Mouse (Mus musculus): Measurements from ENCODE around the gene Pcyt2. TPM values are rescaled to one million over a fixed set of nuclear protein-coding genes. Genes with fewer than 3 reads are reported as not detected.

The Pcyt2 gene
- polyA plus RNA-seq, 1 experiment from 2014 or later, result 148 TPM

DNA sequence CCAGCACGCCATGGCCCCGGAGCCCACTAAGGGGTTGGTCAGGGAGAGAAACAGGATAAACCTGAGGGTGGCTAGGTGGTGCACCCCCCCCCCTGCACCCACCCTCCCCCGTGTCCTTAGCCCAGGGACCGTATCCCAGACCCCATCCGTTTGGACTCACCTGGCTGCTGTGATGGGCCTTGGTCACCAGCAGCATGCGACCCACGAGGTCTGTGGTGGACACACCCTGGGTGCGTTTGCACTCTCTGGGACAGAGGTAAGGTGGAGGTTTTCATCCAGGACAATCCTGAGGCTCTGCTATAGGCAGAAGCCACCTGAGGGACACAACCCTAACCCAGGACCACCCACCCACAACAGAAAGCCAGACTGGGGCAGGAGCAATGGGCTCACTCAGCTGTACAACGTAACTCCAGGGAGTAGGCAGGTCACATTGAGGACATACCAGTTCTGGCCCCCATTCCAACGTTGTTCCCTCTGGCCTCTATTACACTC lies 4.2 kb downstream of the Pcyt2 start:
- WGBS, result 90% methylated on average over 10 of the region's 10 CpGs
- Histone ChIP-seq H3K27ac (replicated peaks; ENCODE audit: low read depth, low read length) (no peak overlapping the region), H3K36me3 (ENCODE audit: control insufficient read depth, insufficient read depth, low read length) (peaks cover 59% of the 10 kb centered on the region), H3K4me2 (ENCODE audit: low read length) (no peak overlapping the region), H3K4me3 (replicated peaks; ENCODE audit: low read depth, low read length) (no peak overlapping the region), H3K9ac (replicated peaks; ENCODE audit: low read length) (no peak overlapping the region), H3K4me1 (ENCODE audit: control insufficient read depth, insufficient read depth, low read length) (peaks cover 7% of the 10 kb centered on the region), H3K9me3 (ENCODE audit: control insufficient read depth, low read length) (no peaks in the 10 kb centered on the region), H3K27me3 (ENCODE audit: control insufficient read depth, insufficient read depth, low read length) (no peaks in the 10 kb centered on the region)
- DNase-seq, result no peak
- no peak for ATAC-seq (ENCODE audit: low FRiP score, low TSS enrichment)

DNA sequence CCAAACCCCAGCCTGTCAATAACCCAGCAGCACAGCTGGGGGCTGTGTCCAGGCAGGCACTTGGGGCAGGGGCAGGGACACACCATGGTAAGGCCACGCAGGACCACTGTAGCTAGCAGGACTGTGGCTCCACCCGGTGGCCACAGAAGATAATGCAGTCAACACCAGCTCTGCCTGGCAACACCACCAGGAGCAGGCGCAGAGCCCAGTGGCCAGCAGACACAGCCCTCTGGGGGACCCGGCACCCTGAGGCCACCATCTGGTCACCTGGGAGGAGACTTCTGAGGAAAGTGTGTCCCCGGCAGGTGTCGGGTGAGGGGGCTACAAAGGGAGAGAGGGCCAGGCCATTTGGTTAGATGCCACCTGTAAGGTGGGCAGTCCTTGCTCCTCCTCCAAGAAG lies 5.0 kb downstream of the Pcyt2 start:
- Histone ChIP-seq H3K36me3 (ENCODE audit: control insufficient read depth, insufficient read depth, low read length) (peaks cover 54% of the 10 kb centered on the region), H3K9ac (replicated peaks; ENCODE audit: low read length) (no peak overlapping the region), H3K4me1 (ENCODE audit: control insufficient read depth, insufficient read depth, low read length) (peaks cover 7% of the 10 kb centered on the region), H3K27ac (replicated peaks; ENCODE audit: low read depth, low read length) (no peak overlapping the region), H3K27me3 (ENCODE audit: control insufficient read depth, insufficient read depth, low read length) (no peaks in the 10 kb centered on the region), H3K4me2 (ENCODE audit: low read length) (no peak overlapping the region), H3K4me3 (replicated peaks; ENCODE audit: low read depth, low read length) (no peak overlapping the region), H3K9me3 (ENCODE audit: control insufficient read depth, low read length) (no peaks in the 10 kb centered on the region)
- DNase-seq, result peak; percentile 74
- 49% methylated on average over 6 of the region's 6 CpGs for WGBS
- ATAC-seq (ENCODE audit: low FRiP score, low TSS enrichment), result 0 out of 2 replicates have a peak, but pooled peaks have one; percentile 21

DNA sequence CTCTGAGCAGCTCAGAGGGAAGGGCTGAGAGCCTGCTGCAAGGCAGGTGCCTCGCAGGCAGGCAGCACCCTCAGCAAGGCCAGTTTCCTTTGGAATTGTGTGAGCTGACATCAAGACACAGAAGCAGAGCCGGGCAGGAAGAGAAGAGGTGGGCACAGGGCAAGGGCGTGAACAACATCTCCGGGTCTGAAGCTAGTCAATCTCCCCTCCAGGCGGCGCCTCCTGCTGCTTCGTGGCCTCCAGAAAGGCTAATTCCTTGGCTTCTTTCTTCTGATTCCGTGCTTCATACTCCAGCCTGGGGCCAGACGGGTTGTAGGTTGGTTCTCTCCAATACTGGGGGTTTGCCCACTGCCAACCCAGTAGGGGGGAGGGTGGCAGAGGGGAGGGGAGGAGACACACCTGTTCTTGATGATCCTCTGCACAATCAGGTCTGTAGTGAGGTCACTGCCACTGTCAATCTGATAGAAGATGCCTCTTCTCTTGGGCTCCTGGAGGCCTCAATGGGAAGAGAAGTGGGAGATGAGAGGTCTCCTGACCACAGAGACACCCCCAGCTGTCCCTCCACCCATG lies 7.2 kb downstream of the Pcyt2 start:
- H3K27me3 ChIP-seq (ENCODE audit: control insufficient read depth, insufficient read depth, low read length), result no peaks in the 10 kb centered on the region
- no peaks in the 10 kb centered on the region for H3K9me3 ChIP-seq (ENCODE audit: control insufficient read depth, low read length)
- WGBS, result 83% methylated on average over 9 of the region's 9 CpGs
- H3K9ac ChIP-seq (replicated peaks; ENCODE audit: low read length), result no peak overlapping the region
- H3K4me2 ChIP-seq (ENCODE audit: low read length), result no peak overlapping the region
- ATAC-seq (ENCODE audit: low FRiP score, low TSS enrichment), result no peak
- no peaks in the 10 kb centered on the region for H3K4me1 ChIP-seq (ENCODE audit: control insufficient read depth, insufficient read depth, low read length)
- no peak for DNase-seq
- no peak overlapping the region for H3K4me3 ChIP-seq (replicated peaks; ENCODE audit: low read depth, low read length)
- peaks cover 71% of the 10 kb centered on the region for H3K36me3 ChIP-seq (ENCODE audit: control insufficient read depth, insufficient read depth, low read length)
- no peak overlapping the region for H3K27ac ChIP-seq (replicated peaks; ENCODE audit: low read depth, low read length)

DNA sequence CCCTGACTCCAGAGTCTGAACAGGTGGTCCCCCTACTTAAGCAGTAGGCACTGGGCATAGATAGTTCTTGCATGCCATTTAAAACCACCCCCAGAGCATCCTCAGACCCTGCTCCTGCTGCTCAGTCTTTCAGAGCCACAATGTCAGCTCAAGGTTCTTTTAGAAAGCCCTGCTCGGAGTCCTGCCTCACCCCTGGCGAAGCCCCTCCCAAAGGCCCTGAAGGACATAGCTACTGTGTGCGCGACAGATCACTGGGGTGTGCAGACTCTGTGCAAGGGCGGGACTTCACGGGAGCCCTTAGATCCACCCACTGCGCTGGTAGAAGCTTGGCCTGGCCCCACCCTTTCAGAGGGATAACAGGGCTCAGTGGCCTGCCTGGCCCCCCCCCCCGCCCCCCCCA lies 8.5 kb downstream of the Pcyt2 start:
- Histone ChIP-seq H3K36me3 (ENCODE audit: control insufficient read depth, insufficient read depth, low read length) (peaks cover 80% of the 10 kb centered on the region), H3K9ac (replicated peaks; ENCODE audit: low read length) (no peak overlapping the region), H3K27me3 (ENCODE audit: control insufficient read depth, insufficient read depth, low read length) (no peaks in the 10 kb centered on the region), H3K9me3 (ENCODE audit: control insufficient read depth, low read length) (no peaks in the 10 kb centered on the region), H3K4me2 (ENCODE audit: low read length) (no peak overlapping the region), H3K4me3 (replicated peaks; ENCODE audit: low read depth, low read length) (no peak overlapping the region), H3K4me1 (ENCODE audit: control insufficient read depth, insufficient read depth, low read length) (no peaks in the 10 kb centered on the region), H3K27ac (replicated peaks; ENCODE audit: low read depth, low read length) (no peak overlapping the region)
- no peak for ATAC-seq (ENCODE audit: low FRiP score, low TSS enrichment)
- 32% methylated on average over 8 of the region's 8 CpGs for WGBS
- no peak for DNase-seq

DNA sequence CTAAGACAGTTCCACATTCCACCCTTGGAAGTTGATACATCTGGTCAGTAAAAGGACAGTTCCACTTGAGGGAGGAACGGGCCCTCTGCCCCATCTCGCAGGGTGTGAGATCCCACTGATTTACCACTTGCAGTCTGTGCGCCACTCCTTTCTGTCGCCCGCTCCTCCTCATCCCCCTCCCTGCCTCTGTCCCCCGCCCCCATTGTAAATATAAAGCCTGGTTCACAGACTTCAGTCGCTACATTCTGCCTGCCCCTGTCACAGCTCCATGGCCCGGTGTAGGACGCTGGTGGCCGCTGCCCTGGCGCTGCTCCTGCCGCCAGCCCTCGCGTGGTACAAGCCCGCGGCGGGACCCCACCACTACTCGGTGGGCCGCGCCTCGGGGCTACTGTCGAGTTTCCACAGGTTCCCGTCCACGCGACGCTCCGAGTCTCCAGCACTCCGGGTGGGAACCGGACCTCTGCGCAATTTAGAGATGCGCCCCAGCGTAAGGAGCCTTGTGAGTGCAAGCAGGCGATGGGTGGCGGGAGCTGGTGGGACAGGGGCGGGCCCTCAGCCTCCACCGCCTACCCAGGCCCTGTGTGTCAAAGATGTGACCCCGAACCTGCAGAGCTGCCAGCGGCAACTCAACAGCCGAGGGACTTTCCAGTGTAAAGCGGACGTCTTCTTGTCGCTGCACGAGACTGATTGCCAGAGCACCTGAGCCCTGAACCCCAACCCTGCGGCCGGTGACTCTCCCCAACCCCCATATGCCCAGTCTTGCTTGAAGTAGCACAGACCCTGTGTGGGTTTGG lies 9.3 kb downstream of the Pcyt2 start, which contains the start of gene Npb:
Gene Npb (plus strand): TSS at position 237 of the 794 bp plus-strand sequence.
- no peak within 1 kb of the TSS; the same call in 1 of the 2 replicates for H3K4me3 ChIP-seq (replicated peaks; ENCODE audit: low read depth, low read length)
- peak within 1 kb of the TSS; percentile 13 for H3K4me2 ChIP-seq (ENCODE audit: low read length)
- peaks cover 80% of the 10 kb centered on the region for H3K36me3 ChIP-seq (ENCODE audit: control insufficient read depth, insufficient read depth, low read length)
- no peaks in the 10 kb centered on the region for H3K27me3 ChIP-seq (ENCODE audit: control insufficient read depth, insufficient read depth, low read length)
- no peak within 1 kb of the TSS for H3K27ac ChIP-seq (replicated peaks; ENCODE audit: low read depth, low read length)
- WGBS, result 5% methylated on average over 45 of the region's 45 CpGs
- H3K9me3 ChIP-seq (ENCODE audit: control insufficient read depth, low read length), result no peaks in the 10 kb centered on the region
- H3K4me1 ChIP-seq (ENCODE audit: control insufficient read depth, insufficient read depth, low read length), result no peaks in the 10 kb centered on the region
- H3K9ac ChIP-seq (replicated peaks; ENCODE audit: low read length), result 0 out of 2 replicates have a peak within 1 kb of the TSS, but pooled peaks have one; percentile 7
- peak; percentile 10 for DNase-seq
- no peak for ATAC-seq (ENCODE audit: low FRiP score, low TSS enrichment)

DNA sequence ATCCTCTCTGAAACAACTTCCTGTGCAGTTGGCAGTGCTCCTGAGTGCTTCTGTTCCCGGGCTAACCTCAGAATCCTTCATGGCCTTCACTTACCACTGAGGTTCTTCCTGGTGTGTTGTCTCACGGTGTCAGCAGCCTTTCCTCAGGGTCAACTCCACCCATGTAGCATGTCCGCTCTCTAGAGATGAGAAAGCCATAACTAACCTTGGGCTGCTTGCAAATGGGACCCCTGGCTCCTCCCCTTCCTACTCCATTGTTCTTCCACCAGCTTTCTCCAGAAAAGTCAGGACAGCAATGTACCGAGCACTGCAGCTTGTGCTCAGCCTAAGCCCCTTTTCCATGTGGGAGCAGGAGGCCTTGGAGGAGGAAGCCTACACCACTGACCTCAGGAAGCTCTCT lies 11.0 kb downstream of the Pcyt2 start:
- no peak for DNase-seq
- H3K27ac ChIP-seq (replicated peaks; ENCODE audit: low read depth, low read length), result no peak overlapping the region
- no peaks in the 10 kb centered on the region for H3K27me3 ChIP-seq (ENCODE audit: control insufficient read depth, insufficient read depth, low read length)
- H3K4me3 ChIP-seq (replicated peaks; ENCODE audit: low read depth, low read length), result no peak overlapping the region
- no peak overlapping the region for H3K4me2 ChIP-seq (ENCODE audit: low read length)
- peaks cover 78% of the 10 kb centered on the region for H3K36me3 ChIP-seq (ENCODE audit: control insufficient read depth, insufficient read depth, low read length)
- WGBS, result 81% methylated on average over 4 of the region's 4 CpGs
- H3K9ac ChIP-seq (replicated peaks; ENCODE audit: low read length), result no peak overlapping the region
- no peaks in the 10 kb centered on the region for H3K9me3 ChIP-seq (ENCODE audit: control insufficient read depth, low read length)
- H3K4me1 ChIP-seq (ENCODE audit: control insufficient read depth, insufficient read depth, low read length), result no peaks in the 10 kb centered on the region
- ATAC-seq (ENCODE audit: low FRiP score, low TSS enrichment), result no peak

DNA sequence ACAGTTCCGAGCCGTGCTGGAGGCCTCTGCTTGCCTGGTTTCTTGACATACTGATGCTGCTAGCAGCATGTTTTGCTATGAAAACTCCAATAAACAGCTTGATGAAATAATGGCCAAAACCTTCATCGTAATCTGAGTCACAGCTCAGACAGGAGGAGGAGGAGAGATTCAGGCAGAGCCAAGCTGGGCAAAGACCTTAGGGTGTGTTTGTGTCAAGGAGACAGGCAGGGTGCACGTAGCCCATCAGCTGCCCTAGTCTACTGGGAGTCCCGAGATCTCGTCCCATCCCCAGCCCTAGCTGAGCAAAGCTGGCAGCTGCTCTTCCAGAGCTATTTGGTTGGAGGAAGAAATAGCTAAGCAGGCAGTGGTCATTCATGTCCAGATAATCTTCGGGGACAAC lies 12.1 kb downstream of the Pcyt2 start:
- ATAC-seq (ENCODE audit: low FRiP score, low TSS enrichment) (no peak), DNase-seq (no peak)
- Histone ChIP-seq H3K27ac (replicated peaks; ENCODE audit: low read depth, low read length) (no peak overlapping the region), H3K36me3 (ENCODE audit: control insufficient read depth, insufficient read depth, low read length) (peaks cover 73% of the 10 kb centered on the region), H3K4me3 (replicated peaks; ENCODE audit: low read depth, low read length) (no peak overlapping the region), H3K9ac (replicated peaks; ENCODE audit: low read length) (no peak overlapping the region), H3K4me2 (ENCODE audit: low read length) (no peak overlapping the region), H3K4me1 (ENCODE audit: control insufficient read depth, insufficient read depth, low read length) (no peaks in the 10 kb centered on the region), H3K9me3 (ENCODE audit: control insufficient read depth, low read length) (no peaks in the 10 kb centered on the region), H3K27me3 (ENCODE audit: control insufficient read depth, insufficient read depth, low read length) (no peaks in the 10 kb centered on the region)
- 90% methylated on average over 7 of the region's 7 CpGs for WGBS

DNA sequence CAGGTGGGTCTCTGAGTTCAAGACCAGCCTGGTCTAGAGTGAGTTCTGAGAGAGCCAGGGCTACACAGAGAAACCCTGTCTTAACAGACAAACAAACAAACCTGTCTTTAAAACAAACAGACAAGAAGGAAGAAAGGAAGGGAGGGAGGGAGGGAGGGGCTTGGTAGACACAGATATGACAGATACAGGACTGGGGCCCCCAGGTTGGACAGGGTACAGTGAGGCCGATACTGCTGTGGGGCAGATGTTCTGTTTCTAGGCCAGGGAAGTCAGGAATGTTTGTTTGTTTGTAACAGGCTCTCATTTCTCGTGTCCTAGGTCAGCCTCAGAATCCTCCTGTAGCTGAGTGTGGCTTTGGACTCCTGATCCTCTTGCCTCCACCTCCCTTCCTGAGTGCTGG lies 14.2 kb downstream of the Pcyt2 start:
- DNase-seq, result no peak
- no peak overlapping the region for H3K9ac ChIP-seq (replicated peaks; ENCODE audit: low read length)
- no peak overlapping the region for H3K27ac ChIP-seq (replicated peaks; ENCODE audit: low read depth, low read length)
- no peaks in the 10 kb centered on the region for H3K9me3 ChIP-seq (ENCODE audit: control insufficient read depth, low read length)
- no peak for ATAC-seq (ENCODE audit: low FRiP score, low TSS enrichment)
- H3K36me3 ChIP-seq (ENCODE audit: control insufficient read depth, insufficient read depth, low read length), result peaks cover 60% of the 10 kb centered on the region
- H3K27me3 ChIP-seq (ENCODE audit: control insufficient read depth, insufficient read depth, low read length), result no peaks in the 10 kb centered on the region
- peaks cover 8% of the 10 kb centered on the region for H3K4me1 ChIP-seq (ENCODE audit: control insufficient read depth, insufficient read depth, low read length)
- no peak overlapping the region for H3K4me2 ChIP-seq (ENCODE audit: low read length)
- 87% methylated on average over 2 of the region's 2 CpGs for WGBS
- H3K4me3 ChIP-seq (replicated peaks; ENCODE audit: low read depth, low read length), result no peak overlapping the region

DNA sequence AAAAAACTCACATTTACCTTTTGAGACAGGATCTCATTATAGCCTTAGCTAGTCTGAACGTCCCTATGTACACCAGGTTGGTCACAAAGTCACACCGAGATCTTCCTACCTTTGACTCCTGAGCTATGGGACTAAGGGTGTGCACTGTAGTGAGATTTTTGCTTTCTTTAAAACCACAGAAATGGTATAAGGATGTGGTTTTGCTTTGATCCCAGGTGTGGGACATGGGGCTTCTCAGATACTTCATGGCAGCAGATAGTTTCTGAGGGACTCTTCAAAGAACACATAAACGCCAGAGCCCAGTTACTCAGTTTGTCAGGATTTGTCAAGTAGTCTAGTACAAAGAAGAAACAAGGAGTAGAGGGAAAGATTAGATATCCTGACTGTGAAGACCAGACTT lies 17.0 kb downstream of the Pcyt2 start:
- peaks cover 17% of the 10 kb centered on the region for H3K4me1 ChIP-seq (ENCODE audit: control insufficient read depth, insufficient read depth, low read length)
- H3K9me3 ChIP-seq (ENCODE audit: control insufficient read depth, low read length), result no peaks in the 10 kb centered on the region
- H3K9ac ChIP-seq (replicated peaks; ENCODE audit: low read length), result no peak overlapping the region
- 94% methylated on average over 3 of the region's 3 CpGs for WGBS
- no peak overlapping the region for H3K27ac ChIP-seq (replicated peaks; ENCODE audit: low read depth, low read length)
- ATAC-seq (ENCODE audit: low FRiP score, low TSS enrichment), result no peak
- H3K36me3 ChIP-seq (ENCODE audit: control insufficient read depth, insufficient read depth, low read length), result peaks cover 55% of the 10 kb centered on the region
- no peak for DNase-seq
- no peak overlapping the region for H3K4me3 ChIP-seq (replicated peaks; ENCODE audit: low read depth, low read length)
- H3K27me3 ChIP-seq (ENCODE audit: control insufficient read depth, insufficient read depth, low read length), result no peaks in the 10 kb centered on the region
- no peak overlapping the region for H3K4me2 ChIP-seq (ENCODE audit: low read length)
